Mouse (Mus musculus): ENCODE results near the gene Elac2. TPM values are rescaled to one million over a fixed set of nuclear protein-coding genes. Genes with fewer than 3 reads are reported as not detected.
A peak's percentile ranks its signal among the peaks of the same experiment; 100 is the strongest.

Elac2 gene
- polyA plus RNA-seq, 1 experiment from 2014 or later: 37.2 TPM

DNA sequence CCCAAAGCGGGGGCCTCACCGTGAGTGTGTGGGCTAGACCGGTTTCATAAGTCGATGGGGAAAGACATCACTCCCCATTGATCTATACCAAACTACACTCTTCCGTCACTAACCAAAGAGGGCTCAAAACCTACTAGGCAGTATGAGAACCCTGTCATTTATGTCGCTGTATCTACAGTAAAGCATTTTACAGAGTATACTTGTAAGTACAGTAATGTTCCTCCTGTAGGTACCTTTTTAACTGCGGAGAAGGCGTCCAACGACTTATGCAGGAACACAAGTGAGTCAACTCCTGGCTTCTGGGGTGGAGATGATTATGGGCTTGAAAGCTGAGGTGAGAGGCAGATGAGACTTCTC lies 629 bp downstream of the Elac2 start:
- H3K27ac ChIP-seq (replicated peaks): peak overlapping the region; percentile 80

DNA sequence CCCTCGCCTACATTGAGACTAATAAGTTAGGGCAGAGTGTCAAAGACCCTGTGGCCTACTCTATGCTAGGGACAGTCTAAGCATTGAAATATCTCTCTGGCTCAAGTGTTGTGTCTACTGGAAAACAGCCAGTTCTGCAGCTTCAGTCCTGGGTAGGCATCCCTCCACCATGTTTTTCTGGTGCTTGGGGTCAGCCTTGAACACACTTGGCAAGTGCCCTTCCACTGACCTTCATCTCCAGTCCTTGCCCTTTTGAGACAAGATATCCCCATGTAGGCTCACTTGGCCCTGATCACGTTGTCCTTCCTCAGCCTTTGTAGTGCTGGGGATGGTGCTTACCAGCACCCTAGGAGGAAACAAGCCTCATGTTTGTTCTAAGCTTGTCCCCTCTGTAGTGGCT lies 9.7 kb downstream of the Elac2 start:
- Histone ChIP-seq H3K4me1 (no peaks in the 10 kb centered on the region), H3K27ac (replicated peaks) (no peak overlapping the region), H3K4me3 (no peak overlapping the region), H3K9me3 (no peaks in the 10 kb centered on the region), H3K36me3 (replicated peaks) (peaks cover 98% of the 10 kb centered on the region), H3K27me3 (replicated peaks; ENCODE audit: low read depth, poor library complexity, severe bottlenecking) (no peaks in the 10 kb centered on the region)
- 89% methylated on average over 2 of the region's 2 CpGs for WGBS
- DNase-seq (ENCODE audit: low spot score): no peak

More for the DNA sequence above, 629 bp downstream of the Elac2 start:
- Histone ChIP-seq H3K9me3 (no peaks in the 10 kb centered on the region), H3K27me3 (replicated peaks; ENCODE audit: low read depth, poor library complexity, severe bottlenecking) (no peaks in the 10 kb centered on the region), H3K36me3 (replicated peaks) (peaks cover 41% of the 10 kb centered on the region), H3K4me3 (peak overlapping the region; percentile 97), H3K4me1 (peaks cover 16% of the 10 kb centered on the region)
- no peak for DNase-seq (ENCODE audit: low spot score)
- 10% methylated on average over 9 of the region's 9 CpGs for WGBS

DNA sequence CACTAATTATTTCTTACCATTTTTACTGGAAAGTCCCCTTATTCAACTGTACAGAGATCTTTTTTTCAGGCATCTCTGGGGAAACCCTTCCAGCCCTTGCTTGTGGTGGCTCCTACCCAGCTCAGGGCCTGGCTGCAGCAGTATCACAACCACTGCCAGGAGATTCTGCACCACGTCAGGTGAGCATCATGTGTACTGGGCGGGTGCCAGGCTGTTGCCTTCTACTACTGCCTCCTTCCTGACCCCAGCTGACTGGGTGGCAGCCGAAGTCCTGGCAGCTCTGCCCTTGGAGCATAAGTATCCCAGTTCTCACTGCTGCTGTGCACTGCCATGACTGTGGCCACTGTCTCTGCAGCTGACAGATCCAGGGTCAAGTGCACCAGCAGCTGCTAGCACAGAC lies 19.6 kb downstream of the Elac2 start:
- Histone ChIP-seq H3K27me3 (replicated peaks; ENCODE audit: low read depth, poor library complexity, severe bottlenecking) (no peaks in the 10 kb centered on the region), H3K27ac (replicated peaks) (no peak overlapping the region), H3K9me3 (no peaks in the 10 kb centered on the region), H3K4me3 (no peak overlapping the region), H3K36me3 (replicated peaks) (peaks cover 93% of the 10 kb centered on the region), H3K4me1 (no peaks in the 10 kb centered on the region)
- WGBS: 90% methylated on average over 3 of the region's 3 CpGs
- DNase-seq (ENCODE audit: low spot score): no peak

DNA sequence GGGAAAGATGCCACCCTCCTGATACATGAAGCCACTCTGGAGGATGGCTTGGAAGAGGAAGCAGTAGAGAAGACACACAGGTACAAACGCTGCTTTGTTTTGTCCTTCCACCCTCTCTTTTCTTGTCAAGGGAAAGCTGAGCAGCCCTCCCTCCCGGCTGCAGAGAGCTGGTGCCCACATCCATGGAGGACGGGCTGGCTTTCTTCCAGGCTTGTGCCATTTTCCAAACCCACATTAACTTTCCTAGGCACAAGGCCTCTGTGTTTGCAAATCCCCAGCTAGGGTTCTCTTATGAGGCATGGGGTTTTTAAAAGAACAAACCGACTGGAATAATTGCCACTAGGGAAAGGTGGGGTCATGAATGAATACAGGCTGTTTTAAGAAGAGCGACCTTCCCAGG lies 20.8 kb downstream of the Elac2 start:
- Histone ChIP-seq H3K4me1 (no peaks in the 10 kb centered on the region), H3K36me3 (replicated peaks) (peaks cover 91% of the 10 kb centered on the region), H3K27me3 (replicated peaks; ENCODE audit: low read depth, poor library complexity, severe bottlenecking) (no peaks in the 10 kb centered on the region), H3K4me3 (no peak overlapping the region), H3K27ac (replicated peaks) (no peak overlapping the region), H3K9me3 (no peaks in the 10 kb centered on the region)
- DNase-seq (ENCODE audit: low spot score): no peak
- WGBS: 87% methylated on average over 5 of the region's 5 CpGs

DNA sequence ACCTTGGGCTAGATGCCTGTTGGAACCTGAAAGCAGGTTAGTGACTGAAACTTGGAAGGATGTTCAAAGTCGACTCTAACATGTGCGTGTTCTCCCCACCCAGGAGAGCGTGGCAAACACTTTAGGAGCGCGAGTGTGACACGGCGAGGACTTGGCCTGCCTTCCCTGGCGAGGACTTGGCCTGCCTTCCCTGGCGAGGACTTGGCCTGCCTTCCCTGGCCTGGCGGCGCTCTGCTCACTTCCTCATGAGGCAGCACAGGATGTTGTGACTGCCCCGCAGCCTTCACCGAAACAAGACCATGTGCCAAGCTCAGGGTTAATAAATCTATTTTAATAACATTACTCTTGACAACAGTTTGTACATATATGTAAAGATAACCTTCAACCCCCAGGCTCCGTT lies 22.9 kb downstream of the Elac2 start:
- Histone ChIP-seq H3K27ac (replicated peaks) (no peak overlapping the region), H3K4me3 (no peak overlapping the region), H3K9me3 (no peaks in the 10 kb centered on the region), H3K36me3 (replicated peaks) (peaks cover 83% of the 10 kb centered on the region), H3K27me3 (replicated peaks; ENCODE audit: low read depth, poor library complexity, severe bottlenecking) (no peaks in the 10 kb centered on the region), H3K4me1 (no peaks in the 10 kb centered on the region)
- DNase-seq (ENCODE audit: low spot score): no peak
- WGBS: 95% methylated on average over 14 of the region's 14 CpGs

DNA sequence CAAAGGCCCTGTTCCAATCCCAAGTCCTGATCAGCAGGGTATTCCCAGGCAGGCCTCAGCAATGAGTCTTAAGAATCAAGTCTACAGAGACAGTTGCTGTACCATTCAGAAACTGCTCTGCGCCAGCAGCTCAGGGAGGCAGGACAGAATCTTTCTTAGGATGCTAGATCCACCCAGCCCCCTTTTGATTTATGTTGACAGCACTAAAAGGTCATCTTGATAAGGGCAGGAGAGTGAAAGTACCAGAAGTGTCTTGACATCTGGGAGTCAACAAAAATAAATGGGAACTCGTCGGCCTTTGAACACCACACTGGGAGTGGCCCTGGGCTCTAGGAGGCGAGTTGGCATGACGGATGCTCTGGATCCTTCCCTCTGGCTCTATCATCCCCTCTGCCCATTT lies 24.8 kb downstream of the Elac2 start:
- H3K27ac ChIP-seq (replicated peaks): no peak overlapping the region
- H3K9me3 ChIP-seq: no peaks in the 10 kb centered on the region
- H3K36me3 ChIP-seq (replicated peaks): peaks cover 64% of the 10 kb centered on the region
- no peaks in the 10 kb centered on the region for H3K27me3 ChIP-seq (replicated peaks; ENCODE audit: low read depth, poor library complexity, severe bottlenecking)
- H3K4me1 ChIP-seq: no peaks in the 10 kb centered on the region; the same call in 1 of the 2 replicates
- H3K4me3 ChIP-seq: no peak overlapping the region
- DNase-seq (ENCODE audit: low spot score): no peak
- 87% methylated on average over 5 of the region's 5 CpGs for WGBS

DNA sequence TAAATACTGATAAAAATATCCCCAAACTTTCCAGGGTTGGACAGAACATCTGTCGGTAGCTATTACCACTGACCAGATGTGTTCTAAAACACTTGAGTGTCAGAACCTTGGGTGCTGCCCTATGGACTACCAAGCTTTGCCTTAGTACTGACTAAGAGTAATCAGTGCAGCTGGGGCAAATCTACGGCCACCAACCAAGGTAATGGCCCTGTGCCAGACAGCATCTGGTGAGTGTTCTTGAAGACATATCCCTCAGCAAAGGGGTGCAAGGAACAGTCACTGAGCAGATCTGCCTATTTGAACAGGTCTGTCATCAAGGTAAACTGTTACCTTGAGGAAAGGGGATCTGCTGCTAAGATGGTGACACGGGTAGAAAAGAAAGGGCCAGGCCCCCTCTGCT lies 26.0 kb downstream of the Elac2 start:
- no peaks in the 10 kb centered on the region; the same call in 1 of the 2 replicates for H3K4me1 ChIP-seq
- H3K36me3 ChIP-seq (replicated peaks): peaks cover 52% of the 10 kb centered on the region
- 91% methylated on average over 3 of the region's 3 CpGs for WGBS
- no peaks in the 10 kb centered on the region for H3K9me3 ChIP-seq
- no peak overlapping the region for H3K4me3 ChIP-seq
- no peak overlapping the region for H3K27ac ChIP-seq (replicated peaks)
- H3K27me3 ChIP-seq (replicated peaks; ENCODE audit: low read depth, poor library complexity, severe bottlenecking): no peaks in the 10 kb centered on the region
- no peak for DNase-seq (ENCODE audit: low spot score)

DNA sequence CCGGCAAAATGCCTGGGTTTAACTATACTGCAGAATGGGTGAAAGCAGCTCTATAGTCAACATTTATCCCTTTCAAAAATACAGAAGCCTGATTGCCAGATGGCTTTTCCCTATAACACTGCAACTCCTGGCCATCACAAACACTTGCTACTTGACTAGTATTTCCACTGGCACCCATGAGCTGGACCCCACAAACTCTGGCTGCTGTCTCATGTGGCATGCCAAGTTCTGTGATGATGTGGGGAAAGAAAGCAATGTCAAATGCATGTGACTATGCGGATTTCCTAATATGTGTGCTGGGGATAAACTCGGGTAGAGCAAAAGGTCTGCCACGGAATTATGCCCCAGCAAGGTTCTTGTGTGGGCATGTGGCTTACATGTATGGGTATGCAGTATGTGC lies 27.2 kb downstream of the Elac2 start:
- H3K4me1 ChIP-seq: no peaks in the 10 kb centered on the region; the same call in 1 of the 2 replicates
- 92% methylated on average over 4 of the region's 4 CpGs for WGBS
- peaks cover 40% of the 10 kb centered on the region for H3K36me3 ChIP-seq (replicated peaks)
- H3K9me3 ChIP-seq: no peaks in the 10 kb centered on the region
- no peak for DNase-seq (ENCODE audit: low spot score)
- no peak overlapping the region for H3K4me3 ChIP-seq
- H3K27me3 ChIP-seq (replicated peaks; ENCODE audit: low read depth, poor library complexity, severe bottlenecking): no peaks in the 10 kb centered on the region
- H3K27ac ChIP-seq (replicated peaks): no peak overlapping the region

DNA sequence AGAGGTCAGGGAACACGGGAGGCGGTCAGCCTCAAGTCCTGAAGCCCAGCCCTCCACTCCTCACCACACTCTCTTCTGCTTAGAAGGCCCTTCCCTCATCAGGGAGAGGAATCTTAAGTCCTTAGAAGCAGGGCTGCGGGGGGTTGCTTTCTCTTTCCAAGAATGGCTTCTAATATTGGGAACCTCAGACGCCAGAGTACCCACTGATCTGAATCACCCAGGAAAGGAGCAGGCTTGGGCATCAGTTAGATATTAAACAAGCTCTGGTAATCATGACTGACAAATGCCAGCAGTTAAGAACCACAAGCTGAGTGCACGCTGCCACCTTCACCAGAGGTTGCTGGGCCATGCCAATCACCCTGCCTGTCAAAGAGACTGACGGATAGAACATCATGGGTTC lies 35.1 kb downstream of the Elac2 start:
- H3K27ac ChIP-seq (replicated peaks): no peak overlapping the region
- H3K27me3 ChIP-seq (replicated peaks; ENCODE audit: low read depth, poor library complexity, severe bottlenecking): no peaks in the 10 kb centered on the region
- no peaks in the 10 kb centered on the region for H3K36me3 ChIP-seq (replicated peaks)
- DNase-seq (ENCODE audit: low spot score): no peak
- H3K4me3 ChIP-seq: no peak overlapping the region
- H3K9me3 ChIP-seq: no peaks in the 10 kb centered on the region
- H3K4me1 ChIP-seq: peaks cover 14% of the 10 kb centered on the region
- 81% methylated on average over 6 of the region's 6 CpGs for WGBS

DNA sequence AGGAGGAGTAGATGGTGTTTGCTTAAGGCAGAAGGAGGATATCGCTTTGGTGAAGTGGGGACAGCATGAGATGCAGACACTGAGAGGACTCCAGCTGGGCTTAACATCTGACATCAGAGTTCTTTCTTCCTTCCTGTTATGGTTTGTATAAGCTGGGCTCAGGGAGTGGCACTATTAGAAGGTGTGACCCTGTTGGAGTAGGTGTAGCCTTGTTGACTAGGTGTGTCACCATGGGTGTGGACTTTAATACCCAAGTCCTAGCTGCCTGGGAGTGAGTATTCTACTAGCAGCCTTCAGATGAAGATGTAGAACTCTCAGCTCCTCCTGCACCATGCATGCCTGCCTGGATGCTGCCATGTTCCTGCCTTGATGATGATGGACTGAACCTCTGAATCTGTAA lies 37.9 kb downstream of the Elac2 start:
- H3K27ac ChIP-seq (replicated peaks): no peak overlapping the region
- H3K36me3 ChIP-seq (replicated peaks): no peaks in the 10 kb centered on the region

DNA sequence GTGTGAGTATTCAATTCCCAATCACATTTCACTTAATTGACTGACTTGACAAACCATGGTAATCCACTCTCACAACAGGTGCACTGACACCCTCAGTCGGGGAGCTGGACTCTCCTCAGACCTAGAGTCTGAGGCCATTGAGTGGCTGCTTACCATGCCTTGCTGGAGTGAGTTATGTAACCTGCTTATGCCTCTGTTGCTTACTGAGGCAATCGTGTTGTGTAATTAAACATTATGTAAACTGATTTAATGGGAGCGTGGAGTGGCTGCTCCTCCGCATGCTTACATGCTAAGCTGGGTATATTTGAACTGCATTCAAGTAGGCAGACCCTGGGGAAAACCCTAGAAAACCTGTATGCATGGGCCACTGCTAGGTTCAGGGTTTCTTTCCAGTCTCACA lies 41.9 kb downstream of the Elac2 start:
- no peaks in the 10 kb centered on the region; the same call in 1 of the 2 replicates for H3K36me3 ChIP-seq (replicated peaks)
- WGBS: 91% methylated on average over 4 of the region's 4 CpGs
- H3K4me3 ChIP-seq: no peak overlapping the region
- H3K9me3 ChIP-seq: no peaks in the 10 kb centered on the region
- H3K27me3 ChIP-seq (replicated peaks; ENCODE audit: low read depth, poor library complexity, severe bottlenecking): no peaks in the 10 kb centered on the region
- DNase-seq (ENCODE audit: low spot score): no peak
- no peak overlapping the region for H3K27ac ChIP-seq (replicated peaks)
- H3K4me1 ChIP-seq: no peaks in the 10 kb centered on the region

More for the DNA sequence above, 37.9 kb downstream of the Elac2 start:
- Histone ChIP-seq H3K4me1 (peaks cover 14% of the 10 kb centered on the region), H3K9me3 (no peaks in the 10 kb centered on the region), H3K27me3 (replicated peaks; ENCODE audit: low read depth, poor library complexity, severe bottlenecking) (no peaks in the 10 kb centered on the region), H3K4me3 (no peak overlapping the region)
- no peak for DNase-seq (ENCODE audit: low spot score)
- 94% methylated on average over 1 of the region's 1 CpGs for WGBS

DNA sequence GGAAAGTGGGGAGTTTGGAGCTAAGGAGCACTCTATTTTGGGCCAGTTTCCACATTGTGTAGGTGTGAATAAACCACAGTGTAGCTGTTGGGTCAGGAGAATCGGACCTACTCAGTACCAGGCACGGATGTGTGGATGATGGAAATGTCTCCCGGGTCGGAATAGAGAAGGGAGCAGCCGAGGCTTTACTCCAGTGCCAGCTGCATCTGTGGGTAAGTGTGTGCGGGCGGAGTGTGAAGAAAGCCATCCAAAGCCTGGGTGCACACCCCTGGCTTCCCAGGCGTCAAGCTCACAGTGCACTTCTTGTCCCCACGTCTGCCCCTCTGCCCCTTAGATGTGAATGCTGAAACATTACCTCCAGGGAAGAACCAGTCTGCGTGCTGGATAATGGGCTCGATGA lies 43.9 kb downstream of the Elac2 start:
- H3K27ac ChIP-seq (replicated peaks): no peak overlapping the region
- H3K9me3 ChIP-seq: no peaks in the 10 kb centered on the region
- no peaks in the 10 kb centered on the region for H3K4me1 ChIP-seq
- WGBS: 90% methylated on average over 11 of the region's 11 CpGs
- no peak overlapping the region for H3K4me3 ChIP-seq
- no peaks in the 10 kb centered on the region; the same call in 1 of the 2 replicates for H3K36me3 ChIP-seq (replicated peaks)
- no peak for DNase-seq (ENCODE audit: low spot score)
- no peaks in the 10 kb centered on the region for H3K27me3 ChIP-seq (replicated peaks; ENCODE audit: low read depth, poor library complexity, severe bottlenecking)

DNA sequence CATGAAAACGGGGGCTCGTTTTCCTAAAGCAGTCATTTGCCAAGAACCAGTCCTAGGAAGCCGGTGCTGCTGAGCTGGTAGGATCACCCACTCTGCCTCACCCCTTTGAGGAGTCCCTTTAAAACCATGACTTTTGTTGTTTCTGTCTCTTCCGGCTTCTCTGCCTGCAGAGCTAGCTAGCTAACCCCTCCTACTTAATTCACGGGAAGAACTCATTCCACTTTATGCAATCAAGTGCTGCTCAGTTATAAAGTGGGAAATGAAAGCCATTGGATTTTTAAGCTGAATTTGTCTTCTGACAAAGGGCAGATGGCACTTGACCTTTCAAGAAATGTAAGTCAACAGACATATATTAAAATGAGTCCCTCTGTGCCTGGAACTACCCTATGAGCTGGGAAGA lies 49.2 kb downstream of the Elac2 start:
- 81% methylated on average over 5 of the region's 5 CpGs for WGBS
- no peak overlapping the region for H3K27ac ChIP-seq (replicated peaks)

DNA sequence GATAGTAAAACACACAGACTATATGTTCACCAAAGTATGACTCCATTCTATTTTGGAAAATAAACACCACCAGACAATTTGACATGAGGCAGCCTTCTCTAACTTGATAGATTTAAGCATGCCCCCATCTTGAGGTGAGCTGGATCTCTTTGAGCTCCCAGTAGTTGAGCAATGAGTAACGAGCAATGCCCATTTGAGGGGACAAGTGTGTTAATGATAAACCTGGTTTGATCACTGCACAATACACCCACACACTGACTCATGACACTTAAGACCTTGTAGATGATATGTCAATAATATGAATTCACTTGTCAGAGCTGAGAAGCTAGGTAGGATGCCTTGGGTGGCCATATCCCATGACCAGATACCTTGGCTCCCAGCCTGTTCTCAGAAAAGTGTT lies 51.4 kb downstream of the Elac2 start:
- no peak overlapping the region for H3K4me3 ChIP-seq
- H3K36me3 ChIP-seq (replicated peaks): peaks cover 2% of the 10 kb centered on the region; the same call in 1 of the 2 replicates
- no peaks in the 10 kb centered on the region for H3K4me1 ChIP-seq
- H3K27ac ChIP-seq (replicated peaks): no peak overlapping the region
- no peaks in the 10 kb centered on the region for H3K9me3 ChIP-seq
- H3K27me3 ChIP-seq (replicated peaks; ENCODE audit: low read depth, poor library complexity, severe bottlenecking): no peaks in the 10 kb centered on the region
- no peak for DNase-seq (ENCODE audit: low spot score)
- 85% methylated on average over 1 of the region's 1 CpGs for WGBS

More for the DNA sequence above, 49.2 kb downstream of the Elac2 start:
- Histone ChIP-seq H3K4me3 (no peak overlapping the region), H3K4me1 (no peaks in the 10 kb centered on the region), H3K27me3 (replicated peaks; ENCODE audit: low read depth, poor library complexity, severe bottlenecking) (no peaks in the 10 kb centered on the region), H3K36me3 (replicated peaks) (peaks cover 2% of the 10 kb centered on the region; the same call in 1 of the 2 replicates), H3K9me3 (no peaks in the 10 kb centered on the region)
- no peak for DNase-seq (ENCODE audit: low spot score)
